Mouse (Mus musculus): ENCODE data around the gene Vps18. TPM values are rescaled to one million over a fixed set of nuclear protein-coding genes. Genes with fewer than 3 reads are reported as not detected.
A peak's percentile ranks its signal among the peaks of the same experiment; 100 is the strongest.

The Vps18 gene
- total RNA-seq (2017), result 12.8 and 22.5 TPM in 2 replicates

DNA sequence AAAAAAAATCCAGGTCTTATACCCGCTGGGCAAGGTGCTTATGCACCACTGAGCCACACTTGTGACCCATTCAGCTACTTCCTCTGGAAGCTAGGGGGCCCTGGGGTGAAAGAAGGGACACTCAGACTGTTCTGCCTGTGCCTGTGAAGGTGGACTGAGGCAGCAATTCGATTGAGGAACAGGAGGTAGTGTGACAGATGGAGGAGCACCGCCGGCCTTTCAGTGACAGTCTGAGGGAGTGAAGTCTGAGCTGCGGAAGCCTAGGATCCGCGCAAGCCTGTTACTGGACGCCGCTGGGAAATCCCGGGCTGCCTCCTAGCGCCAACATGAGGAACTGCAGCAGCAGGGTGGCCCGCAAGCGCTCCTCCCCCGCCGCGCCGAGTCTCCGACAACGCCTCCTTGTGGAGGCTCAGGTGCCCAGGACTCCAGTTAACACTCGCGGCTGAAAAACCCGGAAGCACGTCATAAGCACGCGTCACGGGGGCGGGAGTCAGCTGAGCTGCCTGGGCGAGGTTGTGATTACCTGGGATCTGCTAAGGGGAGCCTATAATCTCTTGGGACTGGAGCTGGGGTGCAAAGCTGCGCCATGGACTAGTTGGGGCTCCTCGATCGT is at the start of gene Vps18:
TSS of gene Vps18 (plus strand) at position 471 of the 613 bp plus-strand sequence.
- ATAC-seq (replicated peaks; ENCODE audit: low read depth, poor library complexity, severe bottlenecking), result peak; percentile 95

DNA sequence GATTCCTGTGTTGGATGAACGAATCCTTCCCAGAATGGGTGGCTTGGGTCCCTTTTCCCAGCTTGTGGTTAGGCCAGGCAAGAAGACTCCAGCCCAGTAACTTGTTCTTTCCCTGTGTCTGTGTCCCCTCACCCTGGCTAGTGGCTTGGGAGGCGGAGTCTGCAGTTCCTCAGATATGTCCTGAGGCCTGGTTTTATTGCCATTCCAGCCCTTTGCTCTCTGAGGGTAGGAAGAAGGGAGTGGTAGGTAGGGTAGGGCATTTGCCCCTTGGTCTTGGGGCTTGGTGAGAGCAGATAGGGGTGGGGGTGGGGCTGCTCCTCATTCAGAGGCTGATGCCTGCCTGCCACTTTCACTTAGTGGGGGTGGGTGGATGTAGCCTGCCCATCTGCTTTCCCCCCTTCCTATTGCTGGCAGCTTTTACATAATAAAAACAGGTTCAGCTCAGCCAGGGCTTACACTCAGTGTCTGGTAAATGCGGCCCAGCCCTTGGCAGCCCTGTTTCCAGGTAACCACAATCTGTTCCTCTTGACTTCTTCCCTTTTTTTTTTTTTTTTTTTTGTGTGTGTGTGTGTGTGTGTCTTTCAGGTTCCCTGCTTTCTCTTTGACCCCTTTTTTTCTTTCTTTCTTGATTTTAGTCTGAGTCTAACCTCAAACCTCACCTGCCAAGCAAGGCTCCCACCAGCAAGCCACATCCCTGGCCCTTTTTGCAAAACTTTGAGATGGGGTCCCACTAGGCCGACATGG is 48.3 kb upstream of the Vps18 start:
- peak; percentile 13; the same call in 1 of the 2 replicates for ATAC-seq (replicated peaks; ENCODE audit: low read depth, poor library complexity, severe bottlenecking)

DNA sequence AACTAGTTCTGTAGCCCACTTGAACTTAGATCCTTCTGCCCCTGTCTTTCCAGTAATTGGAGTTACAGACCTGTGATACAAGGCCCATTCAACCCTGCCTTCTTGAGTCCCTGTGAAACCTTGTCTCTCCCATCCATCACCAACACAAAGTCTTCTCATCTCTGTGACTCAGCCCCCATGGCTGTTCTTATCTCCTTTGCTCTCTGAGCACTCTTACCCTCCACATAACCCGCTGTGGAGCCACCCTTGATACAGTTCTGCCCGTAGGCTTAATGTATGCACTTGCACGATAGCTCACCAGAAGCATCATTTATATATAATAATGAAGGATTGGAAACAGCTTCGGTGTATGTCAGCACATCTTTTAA is 47.7 kb upstream of the Vps18 start:
- no peak for ATAC-seq (replicated peaks; ENCODE audit: low read depth, poor library complexity, severe bottlenecking)

DNA sequence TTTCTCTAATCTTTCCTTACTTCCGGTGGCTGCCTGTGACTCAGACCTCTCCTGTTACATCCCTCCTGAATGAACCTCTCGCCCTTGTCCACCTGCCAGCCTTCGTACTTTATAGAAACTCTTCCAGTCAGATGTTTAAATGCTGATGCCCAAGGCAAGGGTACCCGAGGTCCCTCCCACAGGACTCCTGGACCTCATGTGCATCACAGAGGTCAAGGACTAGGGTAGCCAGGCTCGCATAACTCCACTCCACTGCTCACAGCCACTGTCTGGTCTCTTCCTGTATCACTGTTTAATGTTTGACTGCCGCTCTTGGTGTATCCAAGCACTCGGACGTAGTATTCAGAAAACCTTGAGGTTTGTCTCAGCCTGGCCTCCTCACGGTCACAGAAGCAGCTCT is 46.0 kb upstream of the Vps18 start:
- ATAC-seq (replicated peaks; ENCODE audit: low read depth, poor library complexity, severe bottlenecking), result no peak

DNA sequence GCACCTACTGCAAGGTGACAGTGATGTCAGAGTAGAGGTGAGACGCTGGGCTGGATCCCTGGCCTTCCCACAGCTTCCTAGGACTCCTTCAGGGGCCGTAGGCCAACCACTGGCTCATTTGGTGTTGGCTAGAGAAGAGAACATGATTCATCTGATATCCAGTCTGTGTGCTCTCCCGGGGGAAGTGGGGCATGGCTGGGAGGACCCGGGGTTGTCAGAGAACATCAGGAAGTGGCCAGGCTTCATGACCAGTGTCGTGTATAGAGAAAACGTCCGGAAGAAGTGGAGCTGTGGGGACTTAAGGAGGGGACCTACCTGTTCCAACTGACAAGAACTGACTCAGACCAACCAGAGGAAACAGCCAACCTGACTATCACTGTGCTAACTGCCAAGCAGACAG is 43.3 kb upstream of the Vps18 start:
- no peak for ATAC-seq (replicated peaks; ENCODE audit: low read depth, poor library complexity, severe bottlenecking)

DNA sequence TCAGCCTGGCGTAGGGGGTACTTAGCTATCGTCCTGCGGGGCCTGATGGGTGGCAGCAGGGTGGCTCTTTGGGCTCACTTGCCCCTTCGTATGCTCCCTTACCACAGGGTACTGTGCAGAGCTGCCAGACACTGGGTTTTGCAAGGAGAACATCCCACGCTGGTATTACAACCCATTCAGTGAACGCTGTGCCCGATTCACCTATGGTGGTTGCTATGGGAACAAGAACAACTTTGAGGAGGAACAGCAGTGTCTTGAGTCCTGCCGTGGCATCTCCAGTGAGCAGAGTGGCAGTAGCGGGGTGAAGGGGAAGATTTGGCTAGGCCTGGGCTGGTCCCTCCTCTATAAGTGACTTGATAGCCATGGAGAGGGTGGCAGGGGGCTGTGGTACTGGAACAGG is 40.6 kb upstream of the Vps18 start:
- ATAC-seq (replicated peaks; ENCODE audit: low read depth, poor library complexity, severe bottlenecking), result no peak

DNA sequence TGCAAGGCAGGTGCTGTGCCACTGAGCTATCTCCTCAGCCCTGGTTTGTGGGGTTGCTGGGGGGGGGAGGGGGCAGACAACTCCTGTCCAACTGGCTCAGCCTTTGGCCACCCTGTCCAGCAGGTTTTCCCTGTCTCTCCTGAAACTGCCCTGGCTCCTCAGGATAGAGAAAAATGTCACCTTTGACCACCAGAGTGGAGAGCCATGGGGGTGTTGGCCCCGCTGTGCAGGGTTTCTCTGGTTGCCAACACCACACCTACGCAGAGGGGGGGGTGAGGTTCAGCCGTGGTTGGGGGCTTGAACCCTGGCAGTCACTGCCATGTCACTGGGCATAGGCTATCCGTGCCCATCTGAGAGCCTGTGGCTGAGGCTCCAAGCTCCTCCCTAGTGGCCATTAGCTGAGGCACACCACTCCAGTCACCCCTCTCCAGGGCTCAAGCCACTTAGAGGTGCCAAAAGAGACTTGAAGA is 38.9 kb upstream of the Vps18 start:
- 0 out of 2 replicates have a peak, but pooled peaks have one; percentile 15 for ATAC-seq (replicated peaks; ENCODE audit: low read depth, poor library complexity, severe bottlenecking)

DNA sequence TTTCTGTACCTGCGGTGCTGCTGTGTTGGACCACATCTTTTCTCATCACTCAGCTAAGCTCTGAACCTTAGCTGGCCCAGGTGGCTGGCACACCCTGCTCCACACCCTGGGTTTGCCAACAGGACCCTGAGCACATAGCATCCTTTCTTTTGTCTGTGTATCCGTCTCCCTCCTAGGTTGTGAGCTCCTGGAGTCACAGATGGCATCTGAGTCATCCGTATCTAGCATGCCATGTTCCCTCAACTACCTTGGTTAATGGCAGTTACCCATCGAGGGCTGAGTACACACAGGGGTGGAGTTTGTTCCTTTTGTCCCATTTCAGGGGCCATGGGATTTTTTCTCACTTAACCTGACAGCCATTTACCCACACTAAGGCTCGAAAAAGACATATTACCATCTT is 38.2 kb upstream of the Vps18 start:
- ATAC-seq (replicated peaks; ENCODE audit: low read depth, poor library complexity, severe bottlenecking), result no peak

DNA sequence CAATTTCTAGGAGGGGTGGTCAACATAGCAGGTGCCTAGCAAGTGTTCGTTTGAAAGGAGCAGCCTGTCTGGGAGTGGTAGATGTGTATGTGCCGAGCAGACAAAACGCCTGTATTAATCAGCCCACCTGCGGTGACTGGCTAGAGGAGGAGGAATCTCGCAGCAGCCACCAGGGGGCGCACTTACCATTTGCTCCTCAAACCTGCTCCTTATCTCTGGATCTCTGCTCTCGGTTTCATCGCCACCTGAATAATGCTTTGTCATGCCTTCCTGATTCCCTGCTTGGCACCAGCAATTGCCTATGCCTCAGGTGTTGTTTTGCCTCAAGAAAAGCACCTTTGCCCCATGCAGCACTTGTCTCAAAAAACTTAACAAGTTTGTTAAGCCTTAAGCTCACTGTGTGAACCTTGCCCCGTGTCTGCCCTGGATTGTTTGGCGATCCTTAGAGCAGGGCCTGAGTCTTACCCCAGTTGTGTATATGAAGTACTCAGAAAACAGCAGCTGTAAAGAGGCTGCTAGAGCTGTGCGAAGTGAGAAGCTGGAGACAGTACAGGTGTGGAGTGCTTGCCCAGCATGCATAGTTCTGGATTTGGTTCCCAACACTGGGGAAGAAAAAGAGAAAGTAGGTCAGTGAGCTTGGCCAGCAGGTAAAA is 37.6 kb upstream of the Vps18 start:
- peak; percentile 89 for ATAC-seq (replicated peaks; ENCODE audit: low read depth, poor library complexity, severe bottlenecking)

DNA sequence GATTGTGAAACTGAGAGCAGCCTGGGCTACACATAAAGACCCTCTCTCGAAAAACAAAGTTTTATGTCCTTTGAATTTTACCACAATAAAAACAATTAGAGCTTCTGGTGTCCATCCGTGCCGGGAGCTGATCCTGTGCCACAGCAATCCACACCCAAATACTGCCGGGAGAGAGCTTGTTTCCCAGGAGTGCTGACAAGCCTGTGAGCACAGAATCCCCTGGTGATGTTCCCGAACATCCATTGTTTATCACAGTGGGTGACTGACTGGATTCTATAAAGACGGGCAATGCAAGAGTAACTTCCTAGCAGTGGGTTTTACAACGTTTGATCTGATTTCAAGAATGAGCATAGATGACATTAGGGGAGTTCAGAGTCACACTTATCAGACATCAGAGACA is 33.6 kb upstream of the Vps18 start:
- ATAC-seq (replicated peaks; ENCODE audit: low read depth, poor library complexity, severe bottlenecking), result no peak

DNA sequence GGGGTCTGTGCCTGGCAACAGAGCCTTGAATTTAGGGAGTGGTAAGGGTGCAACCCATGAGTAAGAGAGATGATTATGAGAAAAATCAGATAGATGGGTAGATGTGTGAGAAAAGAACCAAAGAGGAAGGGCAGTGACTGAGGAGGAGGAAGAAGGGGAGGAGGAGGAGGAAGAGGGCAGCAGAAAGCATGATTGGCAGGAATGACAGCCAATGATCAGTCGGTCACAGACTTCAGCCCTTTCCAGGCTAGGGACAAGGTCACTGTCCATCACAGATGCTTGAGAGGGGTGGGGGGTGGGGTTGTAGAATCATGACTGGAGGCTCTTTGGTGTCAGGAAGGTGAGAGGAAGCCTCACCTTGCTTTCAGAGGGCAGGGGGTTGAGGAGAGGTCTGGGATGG is 28.0 kb upstream of the Vps18 start:
- no peak for ATAC-seq (replicated peaks; ENCODE audit: low read depth, poor library complexity, severe bottlenecking)

DNA sequence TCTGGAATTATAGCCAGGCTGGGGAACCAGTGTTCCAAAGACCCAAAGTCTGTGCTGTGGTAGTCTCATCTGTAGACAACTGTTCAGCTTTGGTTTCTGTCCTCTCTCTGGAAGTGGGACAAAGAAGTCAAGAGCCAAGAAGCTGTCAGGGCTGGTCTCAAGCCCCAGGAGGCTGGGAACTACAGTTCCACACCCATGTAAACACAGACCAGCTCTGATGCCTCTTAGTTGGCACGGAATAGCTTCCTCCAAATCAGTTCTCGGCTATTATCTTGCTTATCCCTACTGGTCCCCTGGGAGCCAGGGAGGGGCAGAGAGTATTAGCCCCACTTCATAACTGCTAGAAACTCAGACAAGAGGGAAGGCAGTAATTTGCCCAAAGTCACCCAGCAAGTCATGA is 27.2 kb upstream of the Vps18 start:
- ATAC-seq (replicated peaks; ENCODE audit: low read depth, poor library complexity, severe bottlenecking), result no peak

DNA sequence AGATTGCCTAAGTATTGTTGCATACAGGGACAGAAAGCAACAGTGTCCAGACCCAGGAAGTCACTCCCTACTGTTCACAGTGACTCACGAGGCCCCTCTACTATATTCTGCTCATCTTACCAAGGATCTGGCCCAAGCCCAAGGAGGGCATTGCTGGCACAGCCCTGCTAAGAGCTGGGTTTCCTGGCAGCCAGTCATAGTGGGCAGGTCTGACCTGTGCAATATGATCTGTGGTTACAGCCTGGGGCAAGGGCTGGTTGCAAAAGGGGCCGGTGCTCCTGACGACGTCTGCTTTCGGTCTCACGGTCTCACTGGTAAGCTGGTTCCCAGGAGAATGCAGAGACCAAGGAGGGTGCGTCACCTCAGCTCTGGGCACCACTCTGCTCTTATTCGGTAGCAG is 25.6 kb upstream of the Vps18 start:
- ATAC-seq (replicated peaks; ENCODE audit: low read depth, poor library complexity, severe bottlenecking), result peak; percentile 96

DNA sequence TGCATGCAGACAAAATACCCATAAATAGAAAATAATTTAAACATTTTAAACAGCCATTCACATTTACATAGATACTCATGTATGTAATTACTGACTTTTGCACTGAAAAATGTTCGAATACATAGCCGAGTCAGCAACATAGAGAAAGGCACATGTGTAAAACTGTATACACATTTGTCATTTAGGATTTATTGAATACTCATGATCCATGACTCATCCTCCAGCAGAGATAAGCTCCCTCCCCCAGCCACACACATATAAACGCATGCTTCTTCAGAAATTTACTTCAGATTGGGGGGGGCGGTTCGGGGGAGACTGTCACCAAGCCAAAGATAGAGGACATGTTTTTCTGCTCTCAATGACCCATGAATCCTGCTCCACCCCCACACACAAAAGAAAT is 24.7 kb upstream of the Vps18 start:
- ATAC-seq (replicated peaks; ENCODE audit: low read depth, poor library complexity, severe bottlenecking), result no peak

DNA sequence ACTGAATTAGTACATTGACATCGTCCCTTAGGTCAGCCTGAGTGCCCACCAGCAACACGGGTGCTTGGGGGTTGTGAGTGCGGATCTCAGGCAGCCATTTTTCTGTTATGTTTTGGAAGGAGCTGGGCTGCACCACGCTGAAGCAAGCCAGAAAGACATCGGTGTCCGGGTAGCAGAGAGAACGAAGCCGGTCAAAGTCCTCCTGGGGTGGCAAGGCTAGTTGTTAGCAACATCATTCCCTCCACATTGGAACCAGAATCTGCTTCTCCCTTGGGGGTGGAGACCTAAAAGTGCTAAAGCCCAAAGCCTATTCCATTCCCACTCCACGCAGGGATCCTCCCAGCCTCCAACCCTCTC is 18.3 kb upstream of the Vps18 start:
- no peak for ATAC-seq (replicated peaks; ENCODE audit: low read depth, poor library complexity, severe bottlenecking)

DNA sequence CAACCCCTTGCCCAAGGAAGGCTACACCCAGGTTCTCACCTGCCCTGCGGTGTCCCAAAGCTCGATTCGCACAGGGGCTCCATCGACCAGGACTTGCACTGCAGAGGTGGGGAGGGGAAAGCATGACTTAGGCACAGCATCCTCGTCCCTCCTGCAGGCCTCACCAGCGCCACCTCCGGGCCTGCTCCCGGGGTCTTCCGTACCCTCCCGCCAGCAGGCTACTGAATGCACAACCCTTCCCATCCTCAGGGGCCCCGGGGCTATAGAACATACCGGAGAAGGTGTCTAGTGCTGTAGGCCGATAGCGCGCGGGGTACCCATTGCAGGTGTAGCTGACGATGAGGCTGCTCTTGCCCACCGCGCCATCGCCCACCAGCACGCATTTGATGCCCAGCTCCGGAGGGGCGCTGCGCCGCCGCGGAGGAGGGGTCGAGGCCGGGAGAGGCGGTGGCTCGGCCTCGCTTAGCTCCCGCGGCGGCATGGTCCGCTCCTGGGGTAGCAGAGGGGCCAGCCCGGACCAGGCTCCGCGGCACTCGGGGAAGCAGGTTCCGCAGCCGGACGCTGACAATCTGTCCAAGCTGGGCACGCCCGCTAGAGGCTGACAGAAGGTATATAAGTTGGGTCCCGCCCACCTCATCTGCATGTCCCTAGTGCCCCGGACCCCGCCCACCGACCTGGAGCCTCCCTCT is 17.8 kb upstream of the Vps18 start, which contains the start of gene Rhov:
TSS of gene Rhov (minus strand) at position 630 of the 689 bp plus-strand sequence.
- peak; percentile 97 for ATAC-seq (replicated peaks; ENCODE audit: low read depth, poor library complexity, severe bottlenecking)

DNA sequence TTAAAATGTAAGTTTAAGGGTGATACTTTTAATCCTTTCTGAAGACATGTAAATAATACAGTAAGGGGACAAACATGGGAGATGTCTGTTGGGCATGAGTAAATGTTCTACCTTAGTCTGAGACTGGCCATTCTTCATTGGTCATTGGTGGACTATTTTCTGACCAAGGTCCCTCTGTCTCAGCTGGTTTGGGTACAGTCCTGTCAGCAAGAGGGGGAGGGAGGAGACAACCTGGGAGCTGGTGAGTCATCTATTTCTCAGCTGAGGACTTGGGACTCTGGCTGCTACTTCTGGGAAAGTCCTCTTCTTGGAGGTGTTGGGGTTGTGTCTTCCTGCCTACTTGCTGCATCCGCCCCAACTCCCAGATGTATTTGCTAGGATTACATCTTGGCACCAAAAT is 14.4 kb upstream of the Vps18 start:
- ATAC-seq (replicated peaks; ENCODE audit: low read depth, poor library complexity, severe bottlenecking), result no peak

DNA sequence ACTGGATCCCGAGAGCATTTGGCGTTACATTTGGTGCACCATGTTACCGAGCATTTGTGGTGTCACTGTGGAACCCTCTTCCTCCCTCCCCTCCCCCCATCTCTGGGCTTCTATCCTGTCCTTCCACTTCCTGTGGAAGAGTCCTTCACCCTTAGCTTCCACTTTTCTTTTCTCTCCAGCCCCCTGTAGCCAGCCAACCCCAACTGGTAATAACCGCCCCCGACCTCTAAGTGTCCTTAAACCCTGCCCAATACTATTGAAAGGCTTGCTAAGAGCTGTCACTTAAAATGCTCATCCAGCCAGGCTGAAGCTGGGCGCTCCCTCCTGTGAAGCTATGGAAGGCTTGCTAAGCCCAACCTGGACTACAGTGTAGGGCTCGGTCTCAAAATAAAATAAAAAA is 11.6 kb upstream of the Vps18 start:
- ATAC-seq (replicated peaks; ENCODE audit: low read depth, poor library complexity, severe bottlenecking), result no peak

DNA sequence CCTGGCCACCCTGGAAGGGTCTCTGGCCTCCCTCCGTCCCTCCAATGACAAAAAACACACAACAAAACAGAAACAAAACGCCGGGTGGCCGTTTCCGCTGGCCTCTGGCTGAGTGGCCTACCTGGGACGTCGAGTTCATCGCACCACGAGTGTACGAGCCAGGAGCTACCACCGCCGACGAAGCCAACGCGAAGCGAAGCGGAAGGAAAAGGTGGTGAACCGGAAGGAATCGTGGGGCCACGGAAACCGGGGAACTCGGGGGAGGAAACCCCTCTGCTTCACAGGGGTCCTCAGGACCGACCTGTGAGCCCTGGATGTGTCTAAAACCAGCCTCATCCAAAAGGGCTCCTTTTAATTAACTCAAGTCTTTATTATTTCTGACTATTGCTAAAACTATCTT is 10.7 kb upstream of the Vps18 start:
- no peak for ATAC-seq (replicated peaks; ENCODE audit: low read depth, poor library complexity, severe bottlenecking)

DNA sequence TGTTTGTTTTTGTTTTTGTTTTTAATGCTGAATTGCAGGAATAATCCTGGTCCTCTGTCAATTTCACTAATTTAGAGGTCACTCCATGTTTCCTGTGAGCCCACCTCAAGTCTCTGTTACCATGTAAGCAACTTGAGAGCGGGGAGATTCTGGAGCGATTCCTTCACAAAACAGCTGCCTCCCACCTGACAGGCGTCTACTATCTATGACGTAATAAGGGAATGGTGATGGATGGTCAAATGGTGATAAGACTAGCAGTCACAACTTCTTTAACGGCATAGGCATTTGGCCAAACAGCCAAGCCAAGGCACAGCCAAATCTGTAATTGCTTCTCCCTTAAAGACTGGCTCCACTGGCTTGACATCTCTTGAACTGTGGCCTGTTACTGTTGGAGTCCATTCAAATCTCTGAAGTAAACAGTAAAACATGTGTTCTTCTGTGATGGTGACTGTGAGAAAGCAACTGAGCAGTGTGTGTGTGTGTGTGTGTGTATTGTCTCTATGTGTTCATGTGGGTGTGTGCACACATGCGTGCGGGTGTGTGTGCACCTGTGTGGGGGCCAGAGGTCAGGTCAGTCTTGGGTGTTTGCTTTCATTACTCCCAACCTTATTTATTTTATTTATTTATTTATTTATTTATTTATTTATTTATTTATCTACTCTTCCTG is 6.5 kb upstream of the Vps18 start:
- ATAC-seq (replicated peaks; ENCODE audit: low read depth, poor library complexity, severe bottlenecking), result no peak

All from common myeloid progenitor, adult 5-6 weeks (primary cell).